Mouse (Mus musculus) gastrocnemius, adult 2 months (tissue): ENCODE results near the gene Eef2. TPM values are rescaled to one million over a fixed set of nuclear protein-coding genes. Genes with fewer than 3 reads are reported as not detected.
A peak's percentile ranks its signal among the peaks of the same experiment; 100 is the strongest.
"Not testable (repeated sequence)": the region's sequence is repeated elsewhere in the genome, so short reads cannot be mapped to it uniquely, and the experiment has no call there.

ENCODE experiments used
- DNase-seq: peaks from one replicate; pipeline ENCODE4 v3.0.0; 2022
- H3K27ac ChIP-seq: fragments of 200-600 bp; 2 replicates; pipeline ENCODE4 v1.8.1; 2022; ENCODE audit warnings: mild to moderate bottlenecking
- H3K4me3 ChIP-seq: fragments of 200-600 bp; 2 replicates; pipeline ENCODE4 v1.8.1; 2022; ENCODE audit warnings: mild to moderate bottlenecking, moderate library complexity
- CTCF ChIP-seq: fragments of 200-600 bp; IDR thresholded peaks from 2 replicates; pipeline ENCODE4 v1.8.1; 2022; ENCODE audit warnings: antibody characterized with exemption, mild to moderate bottlenecking, moderate library complexity
- intact Hi-C: fragments of 180-260 bp; cut with DNase I; formaldehyde crosslinking; loops from one replicate; pipeline ENCODE4 v1.15.1; 2025
- total RNA-seq, 2 experiments: library from RNA; stranded (reverse); gene quantifications; 2 replicates each; pipeline ENCODE4 v1.2.3; 2021

Gene Eef2
- total RNA-seq, 2 experiments from 2014 or later = 1,128 to 1,335 TPM

DNA sequence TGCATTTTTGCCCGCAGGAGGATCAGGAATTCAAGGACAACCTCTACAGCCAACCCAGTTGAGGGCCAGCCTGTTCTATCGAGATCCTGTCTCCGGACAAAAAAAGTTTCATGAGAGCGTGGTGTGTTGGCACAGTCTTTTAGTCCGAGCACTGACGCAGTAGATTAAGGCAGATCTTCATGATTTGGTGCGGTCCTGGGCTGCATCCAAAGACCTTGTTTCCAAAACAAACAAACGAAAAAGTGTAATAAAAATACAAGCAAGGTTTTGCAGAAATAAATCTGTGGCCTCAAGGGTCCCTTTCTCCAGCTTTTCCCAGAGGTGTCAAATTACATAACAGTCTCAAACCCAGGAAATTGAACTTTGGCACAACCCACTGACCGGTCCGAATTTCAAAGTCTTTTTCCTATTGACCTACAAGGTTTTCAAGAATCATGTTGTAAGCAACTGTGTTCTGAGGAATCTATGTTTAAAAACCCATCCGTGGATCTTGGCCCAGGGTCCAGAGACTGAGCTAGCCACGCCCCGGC lies 430 bp upstream of the Eef2 start:
- TF ChIP-seq CTCF = no peak
- peak; percentile 62 for DNase-seq
- H3K4me3 ChIP-seq = peak overlapping the region; percentile 91
- intact Hi-C loops = loop anchor here (2.0 to 10.0 kb wide), 4 partner anchors 44 to 274 kb away; partner anchors contain the start of gene Timm13
- peak overlapping the region; percentile 91 for H3K27ac ChIP-seq

DNA sequence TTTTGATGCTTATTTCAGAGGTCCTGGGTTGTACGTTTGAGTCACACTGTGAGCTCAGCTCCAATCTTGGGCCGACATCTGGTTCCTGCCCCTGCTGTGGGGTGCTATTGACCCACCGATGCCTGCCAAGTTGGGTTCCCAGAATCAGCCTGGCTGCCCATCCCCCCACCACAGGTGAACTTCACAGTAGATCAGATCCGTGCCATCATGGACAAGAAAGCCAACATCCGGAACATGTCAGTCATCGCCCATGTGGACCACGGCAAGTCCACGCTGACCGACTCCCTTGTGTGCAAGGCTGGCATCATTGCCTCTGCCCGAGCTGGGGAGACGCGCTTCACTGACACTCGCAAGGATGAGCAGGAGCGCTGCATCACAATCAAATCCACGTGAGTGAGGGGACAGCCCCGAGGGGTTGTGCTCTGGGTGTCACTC lies 1.1 kb downstream of the Eef2 start:
- H3K27ac ChIP-seq = peak overlapping the region; percentile 91
- no peak for TF ChIP-seq CTCF
- peak; percentile 66 for DNase-seq
- peak overlapping the region; percentile 91 for H3K4me3 ChIP-seq
- intact Hi-C loops = loop anchor here (5.0 to 10.0 kb wide), 3 partner anchors 45 to 275 kb away; partner anchors contain the start of gene Timm13

DNA sequence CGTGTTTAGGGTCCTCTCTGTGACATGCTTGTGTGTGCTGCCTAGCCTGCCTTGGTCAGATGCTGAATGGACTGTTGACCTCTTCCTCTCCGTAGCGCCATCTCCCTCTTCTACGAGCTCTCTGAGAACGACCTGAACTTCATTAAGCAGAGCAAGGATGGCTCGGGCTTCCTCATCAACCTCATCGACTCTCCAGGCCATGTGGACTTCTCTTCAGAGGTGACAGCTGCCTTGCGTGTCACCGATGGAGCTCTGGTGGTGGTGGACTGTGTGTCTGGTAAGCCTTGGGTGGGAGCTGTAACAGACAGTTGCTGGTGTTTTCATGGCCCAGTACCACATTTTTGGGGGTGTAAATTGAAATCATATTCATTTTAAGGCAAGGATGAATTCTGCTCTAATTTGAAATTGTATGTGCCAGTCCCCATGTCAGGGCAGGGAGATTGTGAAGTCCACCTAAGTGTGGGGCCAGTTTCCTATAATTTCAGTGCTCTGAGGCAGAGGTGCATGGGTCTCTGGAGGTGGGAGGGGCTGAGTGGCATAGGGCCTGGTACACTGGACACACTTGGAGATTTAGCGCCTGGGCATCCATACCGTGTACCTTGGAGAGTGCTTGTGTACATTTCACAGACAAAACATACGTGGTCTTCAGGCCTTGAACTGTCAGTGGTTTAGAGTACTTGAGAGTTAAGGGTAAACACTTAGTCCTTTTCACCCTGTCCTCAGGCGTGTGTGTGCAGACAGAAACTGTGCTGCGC lies 1.7 kb downstream of the Eef2 start:
- Histone ChIP-seq H3K27ac (peak overlapping the region; percentile 91), H3K4me3 (peak overlapping the region; percentile 91)
- DNase-seq = peak; percentile 51
- no peak for TF ChIP-seq CTCF
- intact Hi-C loops = loop anchor here (5.0 to 10.0 kb wide), 3 partner anchors 46 to 276 kb away; partner anchors contain the start of gene Timm13

DNA sequence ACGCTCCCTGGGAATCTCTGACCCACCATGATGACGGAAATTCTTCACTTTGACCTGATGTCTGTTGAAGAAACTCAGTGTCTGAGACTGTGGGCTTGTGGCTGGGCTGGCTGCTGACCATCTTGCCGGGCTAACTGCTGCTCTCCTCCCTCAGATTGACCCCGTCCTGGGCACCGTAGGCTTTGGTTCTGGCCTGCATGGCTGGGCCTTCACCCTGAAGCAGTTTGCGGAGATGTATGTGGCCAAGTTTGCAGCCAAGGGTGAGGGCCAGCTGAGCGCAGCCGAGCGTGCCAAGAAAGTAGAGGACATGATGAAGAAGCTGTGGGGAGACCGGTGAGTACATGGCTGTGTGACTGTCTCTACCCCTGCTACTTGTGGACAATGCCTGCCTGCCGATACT lies 2.5 kb downstream of the Eef2 start:
- no peak for TF ChIP-seq CTCF
- Histone ChIP-seq H3K4me3 (peak overlapping the region; percentile 91), H3K27ac (no peak overlapping the region)
- intact Hi-C loops = loop anchor here (5.0 to 10.0 kb wide), 3 partner anchors 47 to 277 kb away; partner anchors contain the start of gene Timm13
- DNase-seq = no peak

GRCm38 (mm10) chr10:81179451-81180342 lies 3.3 kb downstream of the Eef2 start:
- no peak for TF ChIP-seq CTCF
- intact Hi-C loops = loop anchor here (5.0 to 10.0 kb wide), 3 partner anchors 47 to 277 kb away; partner anchors contain the start of gene Timm13
- Histone ChIP-seq H3K27ac (no peak overlapping the region), H3K4me3 (no peak overlapping the region; the same call in 1 of the 2 replicates)
- DNase-seq = no peak

DNA sequence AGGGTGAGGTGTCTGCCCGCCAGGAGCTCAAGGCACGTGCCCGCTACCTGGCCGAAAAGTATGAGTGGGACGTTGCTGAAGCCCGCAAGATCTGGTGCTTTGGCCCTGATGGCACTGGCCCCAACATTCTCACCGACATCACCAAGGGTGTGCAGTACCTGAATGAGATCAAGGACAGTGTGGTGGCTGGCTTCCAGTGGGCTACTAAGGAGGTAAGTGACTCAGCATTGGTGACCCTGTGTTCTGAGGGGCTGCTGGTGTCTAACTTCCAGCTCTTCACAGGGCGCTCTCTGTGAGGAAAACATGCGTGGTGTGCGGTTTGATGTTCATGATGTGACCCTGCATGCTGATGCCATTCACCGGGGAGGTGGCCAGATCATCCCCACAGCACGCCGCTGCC lies 4.5 kb downstream of the Eef2 start:
- intact Hi-C loops = no loop called here
- Histone ChIP-seq H3K27ac (peak overlapping the region; percentile 28), H3K4me3 (no peak overlapping the region)
- no peak for DNase-seq
- TF ChIP-seq CTCF = no peak

- peak overlapping the region; percentile 81 for H3K4me3 ChIP-seq
- DNase-seq = peak; percentile 46
- intact Hi-C loops = not testable (repeated sequence)
- peak overlapping the region; percentile 74 for H3K27ac ChIP-seq
Measured at GRCm38 (mm10) chr10:81181860-81182259, 5.4 kb downstream of the Eef2 start.

GRCm38 (mm10) chr10:81182336-81183333 lies 6.2 kb downstream of the Eef2 start, which contains the start of gene Dapk3:
Gene Dapk3, plus strand, starts transcription at chr10:81183005.
- H3K27ac ChIP-seq = peak within 1 kb of the TSS; percentile 89
- intact Hi-C loops = no loop called here
- peak; percentile 96 for DNase-seq
- TF ChIP-seq CTCF = no peak
- peak within 1 kb of the TSS; percentile 81 for H3K4me3 ChIP-seq

DNA sequence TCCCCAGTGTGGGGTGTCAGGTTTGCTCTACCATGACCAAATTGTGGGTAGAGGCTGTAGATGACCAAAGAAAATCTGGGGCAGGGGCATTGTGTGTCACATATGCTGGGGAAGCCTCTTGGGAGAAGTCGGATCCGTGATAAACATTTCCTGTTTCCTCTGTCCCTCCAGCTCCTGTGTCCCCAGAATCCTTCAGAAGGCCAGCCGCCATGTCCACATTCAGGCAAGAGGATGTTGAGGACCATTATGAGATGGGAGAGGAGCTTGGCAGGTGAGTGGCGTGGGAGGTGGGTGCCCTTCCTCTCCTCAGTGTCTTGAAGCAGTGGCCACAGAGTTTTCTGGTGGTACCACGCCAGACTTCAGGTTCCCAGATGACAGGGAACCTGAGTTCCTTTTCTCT lies 7.4 kb downstream of the Eef2 start, which contains the start of gene 4930442H23Rik:
4930442H23Rik (minus strand) TSS at position 45 of the 400 bp plus-strand sequence.
- Histone ChIP-seq H3K4me3 (peak within 1 kb of the TSS; percentile 81), H3K27ac (peak within 1 kb of the TSS; percentile 89)
- no peak for DNase-seq
- intact Hi-C loops = no loop called here
- no peak for TF ChIP-seq CTCF

GRCm38 (mm10) chr10:81184765-81185164 lies 8.3 kb downstream of the Eef2 start:
- peak overlapping the region; percentile 20; the same call in 1 of the 2 replicates for H3K27ac ChIP-seq
- TF ChIP-seq CTCF = no peak
- peak; percentile 19 for DNase-seq
- H3K4me3 ChIP-seq = no peak overlapping the region
- intact Hi-C loops = no loop called here

DNA sequence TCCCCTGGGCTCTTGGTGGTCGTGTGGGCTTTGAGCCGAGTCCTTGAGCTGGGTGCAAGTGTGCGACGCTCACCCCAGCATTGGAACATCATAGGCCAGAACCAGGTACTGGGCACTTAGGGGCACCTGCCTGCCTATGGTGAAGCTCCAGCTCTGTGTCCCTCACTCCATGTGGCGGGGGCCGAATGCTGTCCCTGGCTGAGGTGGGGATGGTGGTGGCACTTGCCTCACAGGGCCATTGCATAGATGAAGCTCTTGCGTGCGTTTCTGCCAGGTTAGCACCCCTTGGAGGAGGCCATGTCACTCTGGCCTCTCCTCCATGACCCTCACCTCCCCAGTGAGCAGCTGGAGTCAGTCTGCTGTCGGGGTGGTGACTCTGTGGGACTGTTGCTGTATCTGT lies 10.7 kb downstream of the Eef2 start:
- Histone ChIP-seq H3K4me3 (no peak overlapping the region), H3K27ac (no peak overlapping the region)
- no peak for DNase-seq
- intact Hi-C loops = no loop called here
- no peak for TF ChIP-seq CTCF
